Mouse (Mus musculus): ENCODE measurements around the gene Srgap1. TPM values are rescaled to one million over a fixed set of nuclear protein-coding genes. Genes with fewer than 3 reads are reported as not detected.

Srgap1 gene
- polyA plus RNA-seq, 1 experiment from 2014 or later, result 35.5 TPM

DNA sequence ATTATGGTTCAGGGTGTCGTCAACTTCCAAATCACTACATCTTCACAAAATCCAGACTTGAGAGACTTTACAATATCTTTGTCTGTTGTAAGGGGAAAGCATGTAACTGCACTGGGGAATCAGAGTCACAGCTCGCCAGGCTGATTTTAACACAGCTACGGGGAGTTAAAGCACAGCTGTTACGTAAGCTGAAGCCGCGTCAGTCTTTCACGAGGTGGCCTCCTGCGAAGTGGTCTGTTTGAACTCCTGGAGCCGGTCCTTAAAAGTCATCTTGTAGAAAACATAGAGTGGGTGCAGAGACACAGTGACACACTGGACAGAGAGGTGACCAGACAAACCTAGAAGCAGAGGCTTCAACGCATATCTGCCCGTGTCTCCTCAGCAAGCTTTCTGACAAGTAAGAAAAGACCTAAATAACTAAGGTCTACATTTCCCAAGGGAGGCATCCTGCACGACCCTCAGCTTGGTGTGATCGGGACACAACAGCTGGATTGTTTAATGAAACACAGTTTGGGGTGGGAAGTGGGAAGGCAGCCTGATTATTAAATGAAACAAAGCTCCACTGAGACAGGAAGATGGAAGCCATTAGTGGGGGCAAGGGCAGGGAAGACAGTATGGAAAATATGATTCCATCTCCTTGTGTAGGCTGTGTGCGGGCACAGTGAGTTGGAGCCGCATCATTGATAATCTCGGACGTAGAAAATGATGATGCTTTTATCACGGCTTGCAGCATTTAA, 181.4 kb downstream of the Srgap1 start:
- no peak overlapping the region for H3K27ac ChIP-seq
- peaks cover 22% of the 10 kb centered on the region for H3K4me1 ChIP-seq
- no peak for ATAC-seq (ENCODE audit: low FRiP score)
- no peak overlapping the region for H3K4me2 ChIP-seq (replicated peaks)
- no peak overlapping the region for H3K9ac ChIP-seq
- H3K9me3 ChIP-seq (replicated peaks), result peaks cover 6% of the 10 kb centered on the region; the same call in 1 of the 2 replicates
- H3K27me3 ChIP-seq, result no peaks in the 10 kb centered on the region
- WGBS, result 61% methylated on average over 18 of the region's 18 CpGs
- no peak overlapping the region for H3K4me3 ChIP-seq
- peaks cover 20% of the 10 kb centered on the region for H3K36me3 ChIP-seq

DNA sequence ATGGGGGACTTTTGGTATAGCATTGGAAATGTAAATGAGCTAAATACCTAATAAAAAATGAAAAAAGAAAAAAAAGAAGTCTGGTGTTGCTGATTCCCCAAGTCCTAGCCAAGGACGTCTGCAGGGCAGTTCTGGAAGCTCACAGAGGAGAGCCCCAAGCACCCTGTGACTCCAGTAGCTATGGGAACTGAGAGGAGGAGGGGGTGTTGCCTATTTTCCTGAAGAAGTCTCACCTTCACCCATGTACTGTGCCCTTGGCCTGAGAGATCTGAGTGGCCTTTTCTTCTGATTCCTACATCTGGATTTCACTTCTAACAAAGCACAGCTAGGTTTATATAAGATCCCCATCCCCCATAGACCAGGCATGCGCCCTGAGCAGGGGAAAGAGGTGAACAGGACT, 186.2 kb downstream of the Srgap1 start:
- Histone ChIP-seq H3K9me3 (replicated peaks) (no peaks in the 10 kb centered on the region), H3K4me1 (peaks cover 29% of the 10 kb centered on the region), H3K4me3 (no peak overlapping the region), H3K4me2 (replicated peaks) (no peak overlapping the region), H3K36me3 (no peaks in the 10 kb centered on the region), H3K27me3 (no peaks in the 10 kb centered on the region), H3K9ac (no peak overlapping the region), H3K27ac (peak overlapping the region; percentile 71; the same call in 1 of the 2 replicates)
- ATAC-seq (ENCODE audit: low FRiP score), result no peak
- 60% methylated on average over 2 of the region's 2 CpGs for WGBS

DNA sequence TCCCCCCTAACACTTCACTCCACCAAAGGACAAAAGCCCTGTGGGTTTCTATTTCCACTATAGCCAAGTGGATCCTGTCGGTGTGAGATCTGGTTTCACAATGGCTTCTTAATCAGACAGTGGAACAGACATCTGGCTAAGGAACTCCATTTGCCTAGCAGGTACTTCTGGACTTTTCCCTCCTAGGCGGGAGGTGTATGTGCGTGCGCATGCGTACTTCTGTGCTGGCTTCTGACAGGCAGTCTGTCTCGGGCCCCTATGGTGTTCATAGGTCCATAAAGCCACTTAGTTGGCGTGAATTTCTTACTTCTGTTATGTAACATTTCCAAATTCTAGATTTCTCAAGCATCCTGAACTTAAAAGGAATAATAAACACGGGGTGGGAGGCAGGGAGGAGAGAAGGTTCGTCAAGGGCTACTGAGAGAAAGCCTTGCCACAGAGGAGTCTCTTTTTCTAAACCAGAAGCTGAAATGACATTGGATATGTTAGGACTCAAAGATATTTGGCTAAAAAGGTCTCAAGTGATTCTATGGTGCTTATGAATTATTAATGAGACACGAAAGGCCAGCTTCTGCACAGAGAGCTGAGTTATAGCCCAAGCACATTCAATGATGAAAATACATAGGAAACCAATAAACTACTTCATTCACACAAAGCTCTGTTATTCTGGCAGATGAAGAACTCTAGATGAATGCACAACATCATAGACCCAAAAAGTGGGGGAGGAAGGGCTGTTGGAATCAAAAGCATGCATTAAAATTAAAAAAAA, 187.1 kb downstream of the Srgap1 start:
- Histone ChIP-seq H3K9ac (no peak overlapping the region), H3K9me3 (replicated peaks) (no peaks in the 10 kb centered on the region), H3K4me3 (no peak overlapping the region), H3K27ac (peak overlapping the region; percentile 71), H3K27me3 (no peaks in the 10 kb centered on the region), H3K4me1 (peaks cover 24% of the 10 kb centered on the region), H3K36me3 (peaks cover 4% of the 10 kb centered on the region), H3K4me2 (replicated peaks) (no peak overlapping the region)
- ATAC-seq (ENCODE audit: low FRiP score), result no peak
- WGBS, result 64% methylated on average over 10 of the region's 10 CpGs

DNA sequence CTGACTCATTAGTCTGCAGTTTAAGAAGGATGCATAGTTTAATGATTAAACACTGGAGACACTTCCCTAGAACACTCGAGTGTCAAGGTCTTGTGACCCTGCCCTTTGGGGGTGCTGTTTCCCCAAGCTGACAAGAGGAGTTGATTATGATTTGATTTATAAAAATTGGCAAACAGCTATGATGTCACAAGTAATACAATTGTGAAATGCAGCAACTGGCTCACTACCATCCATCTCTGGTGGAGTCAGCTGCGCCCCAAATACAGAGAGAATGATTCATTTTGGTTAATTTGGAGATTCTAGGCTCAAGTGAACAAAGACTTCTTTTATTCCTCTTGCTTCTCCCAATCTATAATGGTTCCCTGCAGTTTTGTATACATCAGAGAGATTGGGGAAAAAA, 188.2 kb downstream of the Srgap1 start:
- Histone ChIP-seq H3K27ac (no peak overlapping the region), H3K4me2 (replicated peaks) (no peak overlapping the region), H3K4me3 (no peak overlapping the region), H3K9ac (no peak overlapping the region), H3K4me1 (peaks cover 24% of the 10 kb centered on the region), H3K27me3 (no peaks in the 10 kb centered on the region), H3K36me3 (peaks cover 8% of the 10 kb centered on the region), H3K9me3 (replicated peaks) (no peaks in the 10 kb centered on the region)
- ATAC-seq (ENCODE audit: low FRiP score), result no peak
- 78% methylated on average over 2 of the region's 2 CpGs for whole genome bisulfite sequencing

DNA sequence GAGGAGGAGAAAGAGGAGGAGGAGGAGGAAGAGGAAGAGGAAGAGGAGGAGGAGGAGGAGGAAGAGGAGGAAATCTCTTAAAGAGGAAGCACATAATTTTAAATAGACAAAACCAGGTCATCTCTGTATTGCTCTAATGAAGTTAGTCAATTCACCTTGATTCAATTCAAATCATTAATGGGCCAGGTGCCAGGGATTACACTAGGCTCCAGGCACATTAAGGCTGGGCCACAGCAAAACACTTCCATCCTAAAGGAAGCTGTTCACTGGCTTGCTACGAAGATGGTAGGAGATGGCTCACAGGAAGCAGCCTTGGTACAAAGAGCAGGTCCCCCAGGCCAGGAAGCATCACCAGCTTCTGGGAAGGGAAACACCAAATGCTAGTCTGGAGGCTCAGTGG, 189.0 kb downstream of the Srgap1 start:
- H3K9ac ChIP-seq, result no peak overlapping the region
- ATAC-seq (ENCODE audit: low FRiP score), result no peak
- peaks cover 24% of the 10 kb centered on the region for H3K4me1 ChIP-seq
- no peaks in the 10 kb centered on the region for H3K27me3 ChIP-seq
- H3K4me3 ChIP-seq, result no peak overlapping the region
- H3K36me3 ChIP-seq, result peaks cover 12% of the 10 kb centered on the region
- 88% methylated on average over 1 of the region's 1 CpGs for WGBS
- H3K9me3 ChIP-seq (replicated peaks), result no peaks in the 10 kb centered on the region
- H3K4me2 ChIP-seq (replicated peaks), result no peak overlapping the region
- no peak overlapping the region for H3K27ac ChIP-seq

DNA sequence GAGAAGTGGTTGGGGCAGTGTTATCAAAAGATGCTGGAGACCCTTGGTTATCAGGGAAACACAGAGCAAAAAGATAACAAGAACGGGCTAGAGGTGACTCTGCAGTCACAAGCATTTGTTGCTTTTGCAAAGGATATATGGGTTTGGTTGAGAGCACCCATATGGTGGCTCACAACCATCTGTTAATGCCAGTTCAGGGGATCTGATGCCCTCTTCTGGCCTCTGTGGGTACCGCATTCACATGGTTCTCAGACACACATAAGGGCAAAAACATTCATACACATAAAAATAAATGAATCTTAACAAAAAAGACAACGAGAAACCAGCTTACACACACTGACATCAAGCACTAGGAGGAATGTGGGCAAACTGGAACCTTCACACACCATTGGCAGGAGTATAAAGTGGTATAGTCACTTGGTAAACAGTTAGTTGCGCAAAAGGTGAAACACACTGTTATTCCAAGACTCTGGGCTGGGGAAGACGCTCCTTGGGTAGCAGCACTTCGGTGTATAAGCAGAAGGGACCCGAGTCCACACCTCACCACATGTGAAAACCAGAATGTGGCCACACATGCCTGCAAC, 191.2 kb downstream of the Srgap1 start:
- no peak for ATAC-seq (ENCODE audit: low FRiP score)
- no peaks in the 10 kb centered on the region for H3K9me3 ChIP-seq (replicated peaks)
- no peak overlapping the region for H3K27ac ChIP-seq
- peaks cover 20% of the 10 kb centered on the region for H3K36me3 ChIP-seq
- WGBS, result 83% methylated on average over 7 of the region's 7 CpGs
- H3K9ac ChIP-seq, result no peak overlapping the region
- no peak overlapping the region for H3K4me3 ChIP-seq
- no peaks in the 10 kb centered on the region for H3K27me3 ChIP-seq
- peaks cover 14% of the 10 kb centered on the region for H3K4me1 ChIP-seq
- no peak overlapping the region for H3K4me2 ChIP-seq (replicated peaks)

DNA sequence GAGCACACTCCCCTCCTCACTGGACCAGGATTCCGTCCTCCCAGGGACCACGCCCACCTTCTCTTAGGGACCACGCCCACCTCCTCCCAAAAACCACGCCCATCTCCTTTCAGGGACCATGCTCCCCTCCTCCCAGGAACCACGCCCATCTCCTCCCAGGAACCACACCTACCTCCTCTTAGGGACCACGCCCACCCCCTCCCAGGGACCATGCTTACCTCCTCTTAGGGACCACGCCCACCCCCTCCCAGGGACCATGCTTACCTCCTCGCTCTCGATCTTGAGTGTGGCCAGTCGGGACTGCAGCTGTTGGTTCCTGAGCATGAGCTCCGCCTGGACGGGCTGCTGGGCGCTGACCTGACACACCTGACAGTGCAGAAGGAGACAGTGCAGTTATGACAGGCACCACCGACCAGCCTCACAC, 193.7 kb downstream of the Srgap1 start:
- 39% methylated on average over 14 of the region's 14 CpGs for WGBS
- Histone ChIP-seq H3K4me3 (no peak overlapping the region), H3K9me3 (replicated peaks) (no peaks in the 10 kb centered on the region), H3K4me2 (replicated peaks) (no peak overlapping the region), H3K27ac (no peak overlapping the region), H3K9ac (no peak overlapping the region), H3K27me3 (no peaks in the 10 kb centered on the region), H3K4me1 (no peaks in the 10 kb centered on the region), H3K36me3 (peaks cover 29% of the 10 kb centered on the region)
- ATAC-seq (ENCODE audit: low FRiP score), result no peak

DNA sequence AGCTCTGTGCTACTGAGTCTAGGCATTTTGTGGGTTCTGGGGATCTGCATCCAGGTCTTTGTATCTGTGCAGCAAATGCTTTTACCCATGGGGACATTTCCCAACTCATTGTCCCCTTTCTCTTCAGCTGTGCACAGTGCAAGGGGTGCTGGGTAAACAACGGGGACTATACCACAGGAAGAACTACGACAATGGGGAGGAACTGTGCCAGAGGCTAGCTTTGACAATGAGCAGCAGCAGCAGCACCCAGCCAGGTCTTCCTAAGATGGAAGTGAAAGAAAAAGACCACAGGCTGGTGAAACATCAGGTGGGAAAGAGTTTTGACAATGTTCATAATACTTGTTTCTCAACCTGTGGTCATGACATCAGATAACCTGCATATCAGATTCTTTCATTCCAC, 197.6 kb downstream of the Srgap1 start:
- no peaks in the 10 kb centered on the region for H3K4me1 ChIP-seq
- no peak for ATAC-seq (ENCODE audit: low FRiP score)
- H3K36me3 ChIP-seq, result peaks cover 21% of the 10 kb centered on the region; the same call in 1 of the 2 replicates
- no peaks in the 10 kb centered on the region for H3K9me3 ChIP-seq (replicated peaks)
- no peak overlapping the region for H3K27ac ChIP-seq
- H3K4me3 ChIP-seq, result no peak overlapping the region
- WGBS, result 78% methylated on average over 2 of the region's 2 CpGs
- H3K4me2 ChIP-seq (replicated peaks), result no peak overlapping the region
- no peak overlapping the region for H3K9ac ChIP-seq
- H3K27me3 ChIP-seq, result no peaks in the 10 kb centered on the region

DNA sequence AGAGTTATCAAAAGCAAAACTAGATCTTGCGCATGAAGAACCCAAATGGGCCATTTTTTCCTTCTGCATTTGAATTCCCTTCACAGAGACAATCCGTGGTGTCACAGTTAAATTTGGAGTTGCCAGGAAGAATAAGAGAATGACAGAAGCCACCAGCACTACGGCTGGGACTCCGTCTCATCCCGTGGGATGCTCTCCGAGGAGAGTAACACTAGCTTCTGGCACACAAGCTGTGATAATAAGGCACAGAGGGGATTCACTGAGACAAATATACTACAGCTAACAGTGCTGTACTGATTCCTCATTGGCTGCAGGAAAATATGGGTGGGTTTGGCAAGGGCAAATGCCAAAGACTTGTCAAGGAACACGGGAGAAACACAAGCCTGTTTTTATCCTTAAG, 201.4 kb downstream of the Srgap1 start:
- Histone ChIP-seq H3K4me2 (replicated peaks) (no peak overlapping the region), H3K9me3 (replicated peaks) (no peaks in the 10 kb centered on the region), H3K36me3 (peaks cover 15% of the 10 kb centered on the region), H3K4me1 (no peaks in the 10 kb centered on the region), H3K27ac (no peak overlapping the region), H3K9ac (no peak overlapping the region), H3K4me3 (no peak overlapping the region), H3K27me3 (no peaks in the 10 kb centered on the region)
- 79% methylated on average over 7 of the region's 7 CpGs for WGBS
- no peak for ATAC-seq (ENCODE audit: low FRiP score)

DNA sequence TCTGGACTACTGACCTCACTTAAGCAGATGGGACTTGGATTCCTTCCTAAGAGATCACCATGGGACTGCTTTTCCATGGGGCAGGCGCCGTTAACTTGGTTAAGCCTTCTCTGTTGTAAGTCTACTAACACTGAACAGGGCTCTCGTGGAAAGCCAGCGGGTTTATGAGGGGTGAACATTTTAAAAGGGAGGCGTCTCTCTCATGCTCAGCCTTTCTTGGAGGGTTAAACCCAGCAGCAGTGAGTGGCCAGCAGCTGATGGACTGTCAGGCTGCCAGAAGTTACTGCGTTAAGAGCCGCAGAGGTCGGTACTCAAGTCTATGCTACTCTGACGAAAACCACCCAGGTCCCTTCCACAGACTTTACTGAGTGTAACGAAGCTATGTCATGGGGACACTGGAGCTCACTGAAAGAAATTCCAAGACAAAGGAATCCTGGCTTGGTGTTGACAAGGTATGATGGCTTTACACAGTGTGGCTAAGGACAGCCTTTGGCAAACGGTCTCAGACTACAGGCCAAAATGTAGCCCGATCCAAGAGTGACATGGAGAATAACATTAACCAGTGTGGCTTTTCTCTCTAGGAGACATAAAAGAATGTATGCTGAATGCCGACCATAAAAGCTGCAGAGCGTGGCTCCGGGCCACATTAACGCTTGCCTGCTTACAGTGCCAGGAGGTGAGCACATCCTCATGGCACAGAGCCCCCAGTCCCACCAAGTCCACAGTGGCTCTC, 209.8 kb downstream of the Srgap1 start:
- 80% methylated on average over 16 of the region's 16 CpGs for WGBS
- H3K9ac ChIP-seq, result no peak overlapping the region
- H3K4me3 ChIP-seq, result no peak overlapping the region
- peaks cover 25% of the 10 kb centered on the region for H3K36me3 ChIP-seq
- no peak overlapping the region for H3K4me2 ChIP-seq (replicated peaks)
- peak overlapping the region; percentile 52 for H3K27ac ChIP-seq
- H3K9me3 ChIP-seq (replicated peaks), result no peaks in the 10 kb centered on the region; the same call in 1 of the 2 replicates
- no peaks in the 10 kb centered on the region for H3K27me3 ChIP-seq
- peak; percentile 24; the same call in 1 of the 2 replicates for ATAC-seq (ENCODE audit: low FRiP score)
- no peaks in the 10 kb centered on the region; the same call in 1 of the 2 replicates for H3K4me1 ChIP-seq

DNA sequence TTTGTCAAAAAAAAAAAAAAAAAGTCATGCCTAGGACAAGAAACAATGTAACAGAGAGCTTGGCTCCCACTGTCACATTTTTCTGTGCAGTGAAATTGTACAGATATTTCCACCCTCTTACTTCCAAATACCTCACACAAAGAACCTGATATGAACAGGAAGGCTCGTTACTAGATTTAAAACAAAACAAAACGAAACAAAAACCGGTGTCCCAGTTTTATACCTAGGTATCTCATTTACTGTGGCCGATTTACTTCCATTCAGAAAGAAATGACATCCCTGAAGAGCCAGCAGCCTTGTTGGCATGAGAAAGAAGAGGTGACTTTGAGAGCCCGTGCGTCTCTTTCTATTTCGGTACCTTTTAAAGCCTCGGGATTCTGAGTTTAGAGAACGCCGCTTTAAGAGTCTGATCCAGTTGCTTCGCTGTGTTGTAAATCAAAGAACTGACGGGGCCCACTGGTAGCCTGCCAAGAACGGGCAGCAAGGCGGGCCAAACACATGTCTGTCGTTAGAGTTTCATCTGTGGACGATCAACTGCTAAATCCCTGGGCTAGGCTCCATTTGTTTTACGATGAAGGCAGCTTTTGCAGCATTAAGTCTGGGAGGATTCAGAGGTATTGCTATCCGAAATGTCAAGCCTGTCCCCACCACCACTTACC, 210.5 kb downstream of the Srgap1 start:
- no peak for ATAC-seq (ENCODE audit: low FRiP score)
- peak overlapping the region; percentile 52 for H3K27ac ChIP-seq
- H3K36me3 ChIP-seq, result peaks cover 24% of the 10 kb centered on the region
- no peak overlapping the region for H3K9ac ChIP-seq
- 81% methylated on average over 18 of the region's 18 CpGs for WGBS
- no peaks in the 10 kb centered on the region for H3K27me3 ChIP-seq
- no peaks in the 10 kb centered on the region; the same call in 1 of the 2 replicates for H3K9me3 ChIP-seq (replicated peaks)
- H3K4me2 ChIP-seq (replicated peaks), result no peak overlapping the region
- H3K4me3 ChIP-seq, result no peak overlapping the region
- no peaks in the 10 kb centered on the region; the same call in 1 of the 2 replicates for H3K4me1 ChIP-seq

Measured in hindbrain, embryonic 12.5 days (tissue).